Mouse (Mus musculus) adrenal gland, adult (tissue): Measurements from ENCODE around the gene Hus1b.

Source experiments
- DNase-seq, 2 experiments: peaks; one replicate each; pipeline ENCODE4 v3.0.0; 2022 to 2023; ENCODE audit warnings: low spot score in 1 of 2; ENCODE audit not compliant: inconsistent age in 2 of 2

The Hus1b gene

DNA sequence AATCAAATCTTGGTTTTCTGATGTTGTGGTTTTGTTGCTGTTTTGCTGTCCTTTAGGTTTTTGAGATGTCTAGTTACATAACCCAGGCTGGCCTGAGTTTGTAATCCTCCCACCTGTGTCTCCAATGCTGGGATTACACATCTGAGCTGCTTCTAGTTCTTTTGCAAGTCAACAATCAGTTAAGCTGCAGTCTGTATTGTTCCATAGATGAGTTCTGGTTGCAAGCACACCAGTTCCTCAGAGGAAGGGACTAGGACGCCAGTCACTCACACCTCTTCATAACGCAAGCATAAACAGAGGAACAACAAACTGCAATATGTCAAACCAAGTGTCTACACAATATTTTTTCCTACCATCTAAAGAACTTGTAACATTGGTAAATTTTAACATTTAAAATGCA is 4.5 kb upstream of the Hus1b start:
- no peak for DNase-seq

DNA sequence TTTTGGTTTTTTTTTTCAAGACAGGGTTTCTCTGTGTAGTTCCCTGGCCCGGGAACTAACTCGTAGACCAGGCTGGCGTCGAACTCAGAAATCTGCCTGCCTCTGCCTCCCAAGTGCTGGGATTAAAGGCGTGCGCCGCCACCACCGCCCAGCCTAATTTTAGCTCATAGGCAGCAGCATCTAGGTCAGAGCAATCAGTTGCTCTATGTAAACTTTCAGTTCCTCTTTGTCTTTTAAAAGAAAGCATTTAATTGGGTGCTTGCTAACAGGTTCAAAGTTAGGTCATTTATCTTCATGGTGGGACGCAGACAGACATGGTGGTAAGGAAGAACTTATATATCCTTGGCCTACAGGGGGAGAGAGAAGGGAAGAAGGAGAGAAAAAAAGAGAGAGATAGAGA is 1.6 kb upstream of the Hus1b start:
- DNase-seq: no peak

GRCm38 (mm10) chr13:30947129-30947528 is 430 bp downstream of the Hus1b start:
- no peak for DNase-seq

DNA sequence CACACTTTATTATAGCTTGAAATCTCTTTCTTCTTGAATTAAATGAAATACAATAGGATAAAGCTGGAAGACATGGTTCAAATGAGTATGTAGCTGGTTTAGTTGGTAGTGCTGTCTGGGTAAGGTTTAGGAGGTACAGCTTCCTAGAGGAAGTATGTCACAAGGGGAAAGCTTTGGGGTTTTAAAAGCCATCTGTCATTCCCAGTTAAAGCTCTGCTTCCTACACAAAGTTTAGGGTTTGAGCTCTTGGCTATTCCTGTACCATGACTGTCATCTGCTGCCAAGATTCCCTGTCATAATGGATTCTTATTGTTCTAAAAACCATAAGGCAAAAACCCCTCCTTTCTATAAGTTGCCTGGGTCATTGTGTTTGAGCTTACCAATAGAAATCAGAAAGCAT is 1.8 kb downstream of the Hus1b start:
- no peak for DNase-seq

DNA sequence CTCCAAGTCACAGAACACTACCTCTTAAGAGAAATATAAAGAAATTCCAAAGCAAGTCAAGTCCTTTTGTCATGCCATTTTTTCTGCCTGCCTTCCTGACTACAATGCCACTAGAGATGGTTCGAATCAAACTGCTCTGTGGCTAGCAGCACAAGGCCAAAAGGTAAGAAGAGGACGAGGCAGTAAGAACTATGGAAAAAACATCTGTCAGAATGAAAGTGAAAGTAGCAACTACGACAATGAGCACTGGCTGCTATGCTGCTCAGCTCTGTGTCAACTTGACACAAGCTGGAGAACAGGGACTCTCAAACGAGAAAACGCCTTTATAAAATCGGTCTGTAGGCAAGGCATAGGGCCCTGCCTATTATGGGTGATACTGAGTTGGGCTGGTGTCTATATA is 14.6 kb downstream of the Hus1b start:
- DNase-seq: peak in 1 of 2 experiments; percentile 46

- peak in 1 of 2 experiments; percentile 50 for DNase-seq
Observed at GRCm38 (mm10) chr13:30931613-30932012, 15.9 kb downstream of the Hus1b start.

GRCm38 (mm10) chr13:30929119-30929518 is 18.4 kb downstream of the Hus1b start:
- no peak for DNase-seq

GRCm38 (mm10) chr13:30924269-30924668 is 23.3 kb downstream of the Hus1b start:
- no peak for DNase-seq

DNA sequence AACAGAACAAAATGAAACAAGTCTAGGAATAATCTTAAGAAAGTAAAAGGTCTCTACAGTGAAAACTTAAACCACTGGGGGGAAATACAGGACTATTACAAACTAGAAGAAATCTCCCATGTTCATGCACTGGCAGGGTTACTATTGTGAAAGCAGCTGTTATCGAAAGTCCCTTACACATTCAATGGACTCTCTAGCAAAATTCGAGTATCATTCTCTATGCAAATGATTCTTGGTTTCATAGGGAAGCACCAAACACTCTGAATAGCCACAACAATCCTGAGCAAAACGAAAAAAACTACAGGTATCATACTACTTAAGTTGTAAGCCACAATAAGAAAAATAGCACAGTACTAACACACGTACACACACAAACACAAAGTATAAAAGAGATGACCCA is 25.6 kb downstream of the Hus1b start:
- DNase-seq: no peak

GRCm38 (mm10) chr13:30913757-30914156 is 33.8 kb downstream of the Hus1b start:
- DNase-seq: no peak

GRCm38 (mm10) chr13:30913028-30913427 is 34.5 kb downstream of the Hus1b start:
- no peak for DNase-seq

DNA sequence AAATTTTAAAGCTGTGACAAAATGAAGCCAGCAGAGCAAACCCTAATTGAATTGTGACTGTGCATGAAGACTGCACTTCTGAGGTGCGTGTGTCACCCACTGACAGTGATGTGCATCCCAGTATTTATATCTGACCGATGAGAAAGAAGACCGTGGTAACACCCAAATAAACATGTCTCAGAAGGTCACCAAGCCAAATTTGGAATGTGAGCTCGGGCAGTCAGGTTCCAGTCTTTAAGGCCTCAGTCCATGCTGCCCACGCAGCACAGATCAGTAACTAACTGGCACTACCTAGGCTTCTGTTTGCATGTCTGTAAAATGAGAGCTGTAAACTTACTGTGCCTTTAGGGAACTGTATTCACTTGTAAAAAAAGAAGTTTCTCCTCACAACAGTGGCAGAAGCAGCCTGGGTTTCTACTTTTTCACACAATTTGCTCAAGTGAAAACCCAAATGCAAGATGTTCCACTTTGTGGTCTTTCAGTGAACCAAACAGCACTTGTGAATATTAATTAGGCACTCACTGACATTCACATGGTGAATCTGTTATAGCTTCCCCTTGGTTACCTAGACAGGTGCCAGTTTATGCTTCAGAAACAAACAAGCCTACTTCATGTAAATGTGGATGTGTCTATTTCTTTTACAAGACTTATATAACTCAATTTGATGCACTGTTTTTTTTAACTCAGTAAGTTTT is 35.5 kb downstream of the Hus1b start:
- DNase-seq: peak in 1 of 2 experiments; percentile 49

DNA sequence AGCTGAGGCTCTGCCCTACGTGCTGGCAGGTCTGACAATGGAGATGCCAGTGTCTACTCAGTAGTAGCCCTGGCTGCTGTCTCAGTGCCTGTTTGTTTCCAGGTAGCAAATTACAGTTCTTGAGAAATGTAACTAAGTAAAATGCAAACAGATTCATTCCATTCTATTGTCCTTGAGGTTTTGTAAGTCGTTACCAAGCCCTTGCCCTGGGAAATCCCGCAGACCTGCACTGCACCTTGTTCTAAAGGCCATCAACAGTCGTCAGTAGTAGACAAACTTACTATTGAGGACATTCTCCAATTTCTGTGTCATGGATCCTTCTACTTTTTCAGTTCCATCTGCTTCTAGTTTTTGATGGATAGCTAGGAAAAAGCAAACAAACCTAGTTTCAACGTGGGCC is 36.7 kb downstream of the Hus1b start:
- DNase-seq: no peak

GRCm38 (mm10) chr13:30902286-30902685 is 45.3 kb downstream of the Hus1b start:
- peak; percentile 35 to 75 for DNase-seq

GRCm38 (mm10) chr13:30901387-30902041 is 46.0 kb downstream of the Hus1b start:
- DNase-seq: peak in 1 of 2 experiments; percentile 48
